Mouse (Mus musculus): ENCODE measurements around the gene Itga2b.
"Not testable (repeated sequence)": the region's sequence is repeated elsewhere in the genome, so short reads cannot be mapped to it uniquely, and the experiment has no call there.

Gene Itga2b

GRCm38 (mm10) chr11:102411061-102411460, 58.9 kb downstream of the Itga2b start:
- DNase-seq = no peak

GRCm38 (mm10) chr11:102410345-102410744, 59.6 kb downstream of the Itga2b start:
- not testable (repeated sequence) for DNase-seq

GRCm38 (mm10) chr11:102409795-102410330, 60.1 kb downstream of the Itga2b start:
- DNase-seq = no peak

- DNase-seq = no peak
Observed at GRCm38 (mm10) chr11:102408888-102409794, 60.8 kb downstream of the Itga2b start.

- peak; percentile 96 to 98 for DNase-seq
Observed at GRCm38 (mm10) chr11:102408344-102408876, 61.5 kb downstream of the Itga2b start.

GRCm38 (mm10) chr11:102407834-102408215, 62.1 kb downstream of the Itga2b start, which contains the start of gene Slc25a39:
Slc25a39 (minus strand) TSS chr11:102407946.
- no peak for DNase-seq

- DNase-seq = peak; percentile 91 to 97
Observed at GRCm38 (mm10) chr11:102406900-102407833, 62.8 kb downstream of the Itga2b start.

- no peak for DNase-seq
Observed at GRCm38 (mm10) chr11:102406401-102406800, 63.5 kb downstream of the Itga2b start.

- DNase-seq = no peak
Observed at GRCm38 (mm10) chr11:102405544-102406285, 64.2 kb downstream of the Itga2b start.

GRCm38 (mm10) chr11:102404161-102405010, 65.5 kb downstream of the Itga2b start:
- DNase-seq = peak in 1 of 2 experiments; percentile 27

- DNase-seq = no peak
Observed at GRCm38 (mm10) chr11:102403657-102404056, 66.3 kb downstream of the Itga2b start.

Measured in cerebellum, adult 18-20 months (tissue).